Mouse (Mus musculus) B cell, adult 2 months (primary cell): Measurements from ENCODE around the gene Ulk3.

Experiments used
- DNase-seq, 2 experiments: peaks; one replicate each; pipeline ENCODE4 v3.0.0; 2022

The Ulk3 gene

DNA sequence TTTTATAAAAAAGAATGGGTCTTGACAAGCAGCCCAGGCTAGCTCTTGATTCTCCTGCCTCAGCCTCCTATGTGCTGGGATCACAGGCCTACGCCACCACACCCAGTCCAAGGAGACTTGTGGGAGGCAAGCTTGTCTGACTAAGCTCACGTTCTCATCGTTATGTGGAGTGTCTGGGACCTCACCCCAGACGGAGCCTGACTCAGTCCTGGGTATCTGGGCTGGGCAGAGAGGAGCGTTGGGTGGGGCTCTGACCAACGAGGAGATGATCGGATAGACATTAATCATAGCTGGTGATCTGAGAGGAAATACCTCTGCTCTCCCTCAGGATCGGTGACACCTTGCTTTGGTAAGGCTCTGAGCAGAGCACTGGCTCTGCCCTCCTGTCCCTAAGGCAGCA lies 29.6 kb downstream of the Ulk3 start:
- DNase-seq = no peak

- no peak for DNase-seq
These were observed 31.4 kb downstream of the Ulk3 start, which contains the start of gene Lman1l for GRCm38 (mm10) chr9:57620674-57621073. Gene Lman1l (minus strand): TSS chr9:57620774.

- DNase-seq = no peak
These were observed 35.0 kb downstream of the Ulk3 start for GRCm38 (mm10) chr9:57624295-57624694.

DNA sequence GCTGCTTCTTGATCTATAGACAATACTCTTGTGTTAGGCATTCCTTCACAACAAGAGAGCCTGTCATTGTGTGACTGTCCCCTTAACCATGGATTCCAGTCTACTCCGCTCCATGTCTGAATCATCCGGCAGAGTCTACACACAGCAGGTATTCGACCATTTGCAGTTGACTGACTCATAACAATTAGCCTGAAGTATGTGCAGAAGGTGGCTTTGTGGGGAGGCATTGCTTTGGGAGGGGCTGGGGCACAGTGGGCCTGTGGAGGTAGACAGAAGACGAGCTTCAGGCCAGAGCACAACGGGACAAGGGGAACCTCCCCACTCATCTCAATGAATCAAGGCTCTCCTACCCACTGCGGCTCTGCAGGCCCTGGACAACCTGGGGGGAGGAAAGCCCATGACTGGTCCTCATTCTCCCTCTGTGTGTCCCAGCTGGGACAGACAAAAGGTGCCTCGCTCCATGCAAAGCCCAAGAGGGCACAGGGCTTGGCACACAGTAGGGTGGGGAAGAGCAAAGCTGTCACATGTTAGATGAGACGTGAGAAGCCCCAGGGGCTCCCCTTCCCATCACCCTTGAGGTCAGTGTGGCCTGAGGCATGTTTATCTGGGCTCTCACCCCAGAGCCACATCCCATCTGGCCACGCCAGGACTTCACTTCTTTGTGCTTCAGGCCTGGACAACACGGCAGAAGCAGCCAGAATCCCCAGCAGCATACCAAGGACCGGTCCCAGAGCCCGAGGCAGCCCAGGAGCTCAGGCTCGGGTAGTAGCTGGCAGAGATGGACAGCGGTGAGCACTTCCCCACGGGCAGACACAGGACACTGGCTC lies 36.6 kb downstream of the Ulk3 start:
- no peak for DNase-seq

GRCm38 (mm10) chr9:57627191-57627590 lies 37.9 kb downstream of the Ulk3 start:
- no peak for DNase-seq

DNA sequence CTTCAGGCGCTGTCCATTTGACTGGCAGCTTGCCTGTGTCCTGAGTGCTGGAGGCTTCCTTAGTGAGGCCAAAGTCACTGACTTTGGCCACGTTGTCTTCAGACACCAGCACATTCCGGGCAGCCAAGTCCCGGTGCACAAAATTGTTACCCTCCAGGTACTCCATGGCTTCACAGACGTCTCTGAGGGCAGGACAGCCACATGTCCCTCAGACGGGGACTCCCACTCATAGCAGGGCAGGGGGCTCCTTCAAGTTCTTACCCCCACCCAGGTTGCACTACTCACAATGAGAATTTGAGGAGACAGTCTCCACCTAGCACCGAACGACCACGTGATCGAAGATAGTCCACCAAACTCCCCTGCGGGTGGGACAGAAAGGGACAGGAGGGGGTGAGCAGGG lies 38.6 kb downstream of the Ulk3 start:
- DNase-seq = no peak

DNA sequence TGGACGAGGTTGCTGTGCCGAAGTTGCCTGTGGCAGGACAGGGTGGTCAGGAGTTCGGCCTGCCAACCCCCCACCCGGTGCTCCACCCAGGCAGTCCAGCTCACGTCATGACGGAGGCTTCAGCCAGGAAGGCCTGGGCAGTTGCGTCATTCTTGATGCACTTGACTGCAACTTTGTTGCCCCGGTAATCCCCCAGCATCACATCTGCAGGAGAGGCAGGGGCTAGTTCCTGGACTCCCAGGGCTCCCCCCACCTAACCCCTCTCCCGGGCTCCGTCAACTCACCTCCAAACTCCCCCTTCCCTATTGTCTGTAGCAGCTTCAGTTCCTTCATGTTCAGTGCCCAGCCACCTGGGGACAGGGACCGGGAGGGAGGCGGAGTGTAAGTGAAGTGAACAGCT lies 39.5 kb downstream of the Ulk3 start:
- DNase-seq = no peak

DNA sequence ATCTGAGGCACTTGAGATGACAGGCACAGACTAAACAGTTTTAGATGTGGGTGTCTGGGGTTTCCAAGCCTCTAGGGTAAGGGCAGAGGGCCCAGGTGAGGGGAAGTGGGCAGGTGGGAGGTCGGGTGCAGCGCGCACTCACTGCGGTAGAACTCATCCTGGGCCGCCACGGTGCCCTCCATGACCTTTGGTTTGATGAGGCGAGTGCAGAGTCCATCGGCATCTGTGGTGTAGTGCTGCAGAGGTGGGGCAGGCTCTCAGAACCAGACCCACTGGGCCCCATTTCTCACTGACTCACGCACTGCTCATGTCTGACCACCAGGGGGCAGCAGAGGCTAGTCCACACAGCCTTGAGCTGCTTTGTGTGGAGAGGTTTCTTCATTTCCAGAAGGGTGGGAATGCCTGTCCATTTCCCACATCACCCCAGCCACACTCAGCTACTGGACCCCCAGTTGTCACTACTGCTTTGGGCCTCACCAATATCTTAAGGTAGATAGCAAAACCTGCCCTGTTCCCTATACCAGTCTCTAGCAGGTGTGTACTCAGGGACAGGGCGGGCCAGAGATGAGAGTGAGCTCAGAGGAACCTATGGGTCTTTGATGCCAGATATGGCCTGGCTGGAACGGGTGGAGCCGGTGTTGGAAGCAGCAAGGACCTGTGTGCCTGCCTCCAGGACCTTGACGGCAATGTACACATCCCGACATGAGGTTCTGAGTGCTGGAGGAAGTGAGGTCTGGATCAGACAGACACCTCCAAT lies 40.0 kb downstream of the Ulk3 start:
- DNase-seq = peak; percentile 90 to 91

DNA sequence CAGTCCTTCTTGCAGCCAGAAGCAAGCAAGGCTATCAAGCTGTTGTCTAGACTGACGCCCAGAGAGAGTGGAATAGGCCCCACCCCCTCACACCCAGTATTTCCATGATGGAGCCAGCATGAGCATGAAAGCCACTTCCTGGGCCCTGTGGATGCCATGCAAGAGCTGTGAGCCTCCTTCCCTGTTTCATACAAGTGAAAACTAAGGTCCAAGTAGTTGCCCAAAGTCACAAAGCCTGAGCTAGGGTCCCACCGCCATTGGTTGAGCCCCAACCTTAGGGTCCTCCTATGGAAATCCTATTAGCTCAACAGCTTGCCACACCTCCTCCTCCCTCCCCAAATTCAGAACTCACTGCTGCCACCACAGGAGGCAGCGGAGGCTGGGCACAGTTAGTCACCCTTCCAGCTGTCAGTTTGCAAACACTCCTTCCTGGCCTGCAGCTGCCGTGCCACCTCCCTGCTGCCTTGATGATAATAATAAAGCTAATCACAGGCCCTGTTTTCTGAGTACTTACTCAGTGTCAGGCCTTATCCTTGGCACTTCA lies 44.3 kb downstream of the Ulk3 start:
- DNase-seq = peak; percentile 57 to 62

- no peak for DNase-seq
These were observed 48.0 kb downstream of the Ulk3 start for GRCm38 (mm10) chr9:57637272-57637671.

DNA sequence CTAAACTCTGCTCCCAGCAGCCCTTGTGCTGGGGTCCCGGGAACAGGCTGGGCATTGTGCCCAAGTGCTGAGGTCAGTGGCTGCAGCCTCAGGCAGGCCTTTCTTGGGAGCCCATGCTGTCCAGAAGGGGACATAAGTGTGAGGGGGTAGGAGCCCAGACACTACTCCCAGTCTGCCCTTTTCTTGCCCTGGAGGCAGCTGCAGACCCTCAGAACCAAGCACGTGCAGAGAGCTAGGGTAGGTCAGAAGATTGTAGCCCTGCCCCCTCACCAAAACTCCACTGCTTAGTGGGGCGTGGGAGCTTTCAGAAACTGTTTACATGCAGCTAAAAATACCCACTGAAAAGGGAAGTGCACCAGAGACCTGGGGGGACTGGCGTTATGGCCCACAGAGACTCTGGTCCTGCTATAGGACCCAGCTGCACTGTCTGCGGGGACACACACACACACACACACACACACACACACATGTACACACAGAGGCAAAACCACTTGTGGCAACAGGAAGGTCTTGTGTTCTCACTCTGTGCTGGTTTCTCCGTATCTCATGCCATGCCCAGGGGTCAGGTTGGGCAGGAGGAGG lies 48.6 kb downstream of the Ulk3 start:
- DNase-seq = peak; percentile 78 to 83

GRCm38 (mm10) chr9:57638651-57639459 lies 49.6 kb downstream of the Ulk3 start:
- peak; percentile 51 to 55 for DNase-seq

DNA sequence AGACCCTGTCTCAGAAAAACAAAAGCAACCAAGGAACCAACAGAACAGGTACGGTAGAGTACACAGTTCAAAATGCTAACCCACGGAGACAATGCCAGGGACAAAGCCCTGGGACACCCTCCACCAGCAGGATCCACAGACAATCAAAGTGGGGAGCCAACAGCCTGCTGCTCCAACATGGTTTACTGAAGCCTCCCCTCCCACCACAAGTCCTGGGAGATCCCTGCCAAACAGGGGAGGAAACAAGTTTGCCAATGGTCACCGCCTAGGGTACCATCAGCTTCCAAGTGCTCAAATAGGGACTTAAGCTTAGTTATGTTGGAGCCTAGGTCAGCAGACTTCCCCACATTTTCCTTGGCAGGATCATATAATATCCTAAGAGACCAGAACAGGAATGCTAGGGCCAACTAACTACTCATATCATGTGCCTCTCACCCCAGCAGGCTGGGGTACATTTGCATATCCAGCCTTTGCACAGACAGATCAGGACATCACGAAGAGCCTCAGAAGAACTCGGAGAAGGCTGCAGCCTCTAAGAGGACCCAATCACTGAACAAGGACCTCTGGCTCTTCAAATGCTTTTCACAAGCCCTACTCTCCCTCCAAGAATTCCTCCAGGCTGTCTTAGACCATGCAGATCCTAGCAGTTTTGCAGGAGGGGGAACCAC lies 50.5 kb downstream of the Ulk3 start:
- DNase-seq = no peak

DNA sequence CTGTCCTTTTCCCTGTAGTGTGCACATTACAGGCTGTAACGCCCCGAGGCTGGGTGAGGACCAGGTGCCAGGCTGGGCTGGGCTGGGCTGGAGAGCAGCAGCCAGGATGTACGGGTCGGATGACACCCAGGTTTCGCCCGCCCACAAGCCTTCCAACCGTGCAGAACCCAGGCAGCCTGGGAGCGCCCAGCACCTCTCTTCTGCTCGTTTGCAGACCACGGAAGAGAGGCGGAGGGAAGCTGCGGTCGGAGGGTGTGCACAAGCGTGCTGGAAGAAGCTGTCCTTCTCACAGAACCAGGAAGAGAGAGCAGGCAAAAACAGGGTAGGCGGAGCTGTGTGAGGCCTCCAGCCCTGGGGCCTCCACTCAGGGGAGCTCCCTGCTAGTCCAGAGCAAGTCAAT lies 51.1 kb downstream of the Ulk3 start:
- DNase-seq = peak; percentile 90 to 92

- no peak for DNase-seq
These were observed 51.8 kb downstream of the Ulk3 start for GRCm38 (mm10) chr9:57641022-57641421.

DNA sequence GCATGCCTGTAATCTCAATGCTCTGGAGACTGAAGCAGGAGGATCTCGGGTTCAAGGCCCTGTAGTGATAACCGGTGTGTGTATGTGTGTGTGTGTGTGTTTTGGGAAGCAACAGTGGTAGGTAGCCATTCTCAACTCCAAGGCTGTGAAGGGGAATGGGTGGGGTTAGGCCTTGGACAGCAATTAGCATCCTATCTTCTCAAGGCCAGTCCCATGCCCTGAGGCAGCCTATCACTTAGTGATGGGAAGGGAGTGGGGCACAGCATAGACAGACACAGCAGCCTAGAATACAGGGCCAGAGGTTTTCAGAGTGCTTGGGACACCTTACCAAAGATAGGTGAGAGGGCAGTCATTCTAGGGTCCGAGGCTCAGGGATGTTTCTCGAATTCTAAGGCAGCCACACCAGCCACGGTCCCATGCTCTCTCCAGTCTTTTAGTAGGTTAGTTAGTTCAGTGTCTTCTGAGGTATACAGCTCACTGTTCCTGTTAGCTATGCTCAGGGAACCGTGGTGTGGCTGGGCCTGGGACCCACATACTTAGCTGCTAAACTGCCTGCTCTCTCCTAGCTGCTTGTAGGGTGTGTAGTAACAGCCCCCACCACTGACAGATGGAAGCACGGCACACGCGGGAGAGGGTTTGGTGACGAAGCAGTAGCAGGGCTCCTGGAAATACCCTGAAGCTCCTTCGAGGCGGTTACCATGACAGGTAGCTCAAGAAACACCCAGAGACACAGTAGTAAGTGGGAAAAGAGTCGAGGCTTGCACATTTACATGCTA lies 52.7 kb downstream of the Ulk3 start:
- peak in 1 of 2 experiments; percentile 27 for DNase-seq

DNA sequence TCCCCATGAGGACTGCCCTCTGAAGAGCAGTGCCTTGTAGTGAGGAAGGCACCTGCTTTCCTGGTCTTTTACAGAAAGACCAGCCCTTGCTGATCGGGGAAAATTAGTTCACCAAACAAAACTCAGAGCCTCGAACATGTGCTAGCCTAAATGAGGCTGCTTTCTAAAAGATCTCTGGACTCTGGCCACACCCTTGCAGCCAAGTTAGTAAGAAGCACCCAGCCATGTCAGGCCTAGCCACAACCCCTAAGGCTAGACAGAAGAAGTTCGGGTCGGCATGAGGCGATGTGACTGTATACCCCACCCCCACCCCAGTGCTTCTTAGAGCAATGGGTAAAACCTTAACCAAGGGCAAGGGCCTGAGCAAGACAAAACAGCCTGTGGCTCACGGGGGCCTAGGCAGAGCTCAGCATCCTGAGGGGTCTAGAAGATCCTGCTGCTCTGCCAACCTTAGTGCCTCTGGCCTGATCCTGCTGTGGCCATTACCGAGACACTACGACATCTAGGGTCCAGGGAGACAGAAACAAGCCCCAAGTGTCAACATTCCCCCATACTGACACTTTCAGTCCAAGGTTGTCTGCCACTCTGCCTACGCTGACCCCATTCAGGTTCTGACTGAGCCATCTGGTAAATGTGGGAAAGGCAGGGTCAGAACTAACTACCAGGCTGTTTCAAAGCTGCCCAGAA lies 54.1 kb downstream of the Ulk3 start:
- peak in 1 of 2 experiments; percentile 42 for DNase-seq

DNA sequence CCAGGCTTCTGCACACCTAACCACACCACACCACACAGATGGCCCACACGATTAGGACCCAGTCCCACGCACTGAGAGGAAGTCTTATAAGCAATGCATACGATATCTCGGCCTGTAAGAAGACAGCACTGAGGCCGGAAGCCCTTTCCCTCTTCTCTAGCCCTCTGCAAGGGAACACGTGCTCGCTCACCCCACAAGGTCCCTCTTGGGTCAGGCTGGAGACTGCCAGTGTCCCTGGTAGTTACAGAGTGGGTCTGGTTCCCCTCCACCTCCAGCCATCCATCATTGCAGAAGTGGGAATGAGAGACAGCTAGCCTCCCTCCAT lies 54.6 kb downstream of the Ulk3 start:
- DNase-seq = no peak

DNA sequence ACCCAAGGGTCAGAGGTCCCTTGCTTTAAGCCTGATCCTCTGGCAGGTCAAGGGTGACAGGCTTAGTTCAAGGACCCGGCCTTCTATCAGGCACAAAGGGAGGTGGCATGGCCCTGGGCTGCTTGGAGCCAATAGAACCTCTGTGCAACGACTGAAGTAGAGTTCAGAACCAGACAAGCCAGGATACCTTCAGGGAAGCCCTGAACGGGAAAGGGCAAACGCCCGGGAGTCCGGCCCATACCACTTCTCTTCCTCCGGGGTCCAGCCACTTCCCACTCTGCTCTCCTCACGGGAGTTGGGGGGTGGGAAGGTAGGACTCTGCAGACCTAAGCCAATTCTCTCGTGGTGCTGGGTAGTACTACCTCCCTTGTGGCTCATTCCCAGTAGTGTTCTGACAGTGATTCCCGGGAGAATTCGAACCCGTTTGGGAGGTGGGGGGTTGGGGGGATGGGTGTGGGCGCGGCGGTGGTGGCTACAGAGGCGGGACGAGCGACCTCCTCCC lies 55.2 kb downstream of the Ulk3 start:
- peak in 1 of 2 experiments; percentile 44 for DNase-seq
